Mouse (Mus musculus) naive thymus-derived CD4-positive, alpha-beta T cell, adult 2 months (primary cell): ENCODE results near the gene Pepd.
A peak's percentile ranks its signal among the peaks of the same experiment; 100 is the strongest.

Experiments used
- DNase-seq: peaks from one replicate; pipeline ENCODE4 v3.0.0-alpha.2; 2011; ENCODE audit warnings: low read depth

The Pepd gene

DNA sequence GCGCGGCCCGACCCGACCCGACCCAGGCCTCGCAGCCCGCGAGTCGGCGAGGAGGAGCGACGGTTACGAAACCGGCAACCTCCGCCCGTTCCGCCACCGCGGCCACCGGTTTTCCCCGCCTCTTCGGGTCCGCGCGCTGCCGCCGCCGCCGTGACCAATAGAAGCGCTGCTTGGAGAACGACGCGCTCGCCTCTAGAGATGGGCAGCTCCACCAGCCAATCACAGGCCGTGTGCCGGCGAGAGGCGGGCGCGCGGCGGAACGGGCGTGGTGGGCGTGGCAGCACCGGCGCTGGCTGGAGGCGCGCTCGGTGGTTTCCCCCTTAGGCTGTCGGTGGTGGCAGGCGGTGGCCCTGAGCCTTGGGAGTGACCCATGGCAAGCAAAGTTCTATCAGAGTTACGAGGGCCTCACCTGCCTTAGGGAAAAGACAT lies 144.3 kb downstream of the Pepd start, which contains the start of gene Cebpg:
Gene Cebpg (minus strand): TSS at position 138 of the 429 bp plus-strand sequence.
- DNase-seq, result peak; percentile 97

DNA sequence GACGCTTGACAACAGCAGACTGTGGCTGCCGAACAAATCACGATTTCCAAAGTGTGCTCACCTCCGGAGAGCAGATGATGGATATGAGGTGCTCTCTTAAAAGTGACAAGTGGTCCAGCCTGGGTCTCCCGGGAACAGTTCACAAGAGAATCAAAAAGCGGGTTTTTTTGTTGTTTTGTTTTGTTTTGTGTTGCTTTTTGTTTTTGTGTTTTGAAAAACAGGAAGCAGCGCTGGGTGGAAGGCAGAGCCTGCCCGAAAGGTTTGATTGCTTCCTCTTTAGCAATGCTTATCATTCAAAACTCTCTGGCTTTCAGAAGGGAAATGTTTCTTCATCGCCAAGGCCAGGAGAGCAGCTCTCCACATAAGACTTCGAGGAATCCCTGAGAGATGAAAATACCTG lies 144.8 kb downstream of the Pepd start:
- DNase-seq, result no peak

DNA sequence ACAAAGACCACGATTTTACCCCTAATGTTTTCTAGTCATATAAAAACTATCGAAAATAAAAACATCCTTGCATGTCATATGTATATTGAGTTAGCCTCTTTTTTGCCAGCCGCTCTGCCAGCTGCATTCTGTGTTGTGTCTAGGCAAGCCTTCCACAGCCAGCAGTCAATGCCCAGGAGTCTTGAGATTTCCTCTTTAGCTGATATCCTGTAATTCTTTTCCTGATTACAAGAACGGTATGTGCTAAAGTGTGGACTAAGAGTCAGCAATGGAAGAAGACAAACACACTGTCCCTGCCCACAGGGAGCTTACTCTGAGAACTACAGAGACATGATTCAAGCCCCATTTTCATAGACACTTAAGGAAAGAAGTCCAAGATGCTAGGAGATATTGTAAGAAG lies 145.4 kb downstream of the Pepd start:
- DNase-seq, result no peak

DNA sequence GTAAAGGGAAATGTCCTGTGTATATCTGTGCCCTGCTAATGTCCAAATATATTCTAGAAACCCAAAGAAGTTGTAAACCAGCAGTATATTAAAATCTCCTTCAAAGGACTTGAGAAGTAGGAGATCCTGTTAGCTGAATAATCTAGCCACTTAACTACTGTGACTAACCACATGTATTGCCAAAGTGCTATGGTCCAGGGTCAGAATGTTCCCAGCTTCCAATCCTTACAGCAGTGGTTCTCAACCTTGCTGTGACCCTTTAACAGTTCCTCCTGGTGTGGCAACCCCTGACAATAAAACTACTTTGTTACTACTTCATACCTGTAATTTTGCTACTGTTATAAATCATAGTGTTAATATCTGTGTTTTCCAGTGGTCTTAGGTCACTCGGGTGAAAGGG lies 146.2 kb downstream of the Pepd start:
- no peak for DNase-seq

DNA sequence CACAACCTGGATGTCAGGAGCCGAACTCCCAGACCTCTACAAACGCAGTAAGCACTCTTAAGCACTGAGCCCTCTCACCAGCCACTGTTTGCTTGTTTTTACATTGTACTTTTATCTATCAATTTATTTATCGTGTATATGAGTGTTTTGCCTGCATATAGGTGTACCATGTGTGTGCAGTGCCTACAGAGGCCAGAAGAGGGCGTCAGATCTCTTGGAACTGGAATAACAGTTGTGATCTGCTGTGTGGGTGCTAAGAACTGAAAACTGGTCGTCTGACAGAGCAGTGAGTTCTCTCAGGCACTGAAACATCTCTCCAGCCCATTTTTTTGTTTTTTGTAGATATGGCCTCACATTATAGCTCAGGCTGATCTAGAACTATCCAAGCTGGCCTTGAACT lies 147.3 kb downstream of the Pepd start:
- DNase-seq, result peak; percentile 27

DNA sequence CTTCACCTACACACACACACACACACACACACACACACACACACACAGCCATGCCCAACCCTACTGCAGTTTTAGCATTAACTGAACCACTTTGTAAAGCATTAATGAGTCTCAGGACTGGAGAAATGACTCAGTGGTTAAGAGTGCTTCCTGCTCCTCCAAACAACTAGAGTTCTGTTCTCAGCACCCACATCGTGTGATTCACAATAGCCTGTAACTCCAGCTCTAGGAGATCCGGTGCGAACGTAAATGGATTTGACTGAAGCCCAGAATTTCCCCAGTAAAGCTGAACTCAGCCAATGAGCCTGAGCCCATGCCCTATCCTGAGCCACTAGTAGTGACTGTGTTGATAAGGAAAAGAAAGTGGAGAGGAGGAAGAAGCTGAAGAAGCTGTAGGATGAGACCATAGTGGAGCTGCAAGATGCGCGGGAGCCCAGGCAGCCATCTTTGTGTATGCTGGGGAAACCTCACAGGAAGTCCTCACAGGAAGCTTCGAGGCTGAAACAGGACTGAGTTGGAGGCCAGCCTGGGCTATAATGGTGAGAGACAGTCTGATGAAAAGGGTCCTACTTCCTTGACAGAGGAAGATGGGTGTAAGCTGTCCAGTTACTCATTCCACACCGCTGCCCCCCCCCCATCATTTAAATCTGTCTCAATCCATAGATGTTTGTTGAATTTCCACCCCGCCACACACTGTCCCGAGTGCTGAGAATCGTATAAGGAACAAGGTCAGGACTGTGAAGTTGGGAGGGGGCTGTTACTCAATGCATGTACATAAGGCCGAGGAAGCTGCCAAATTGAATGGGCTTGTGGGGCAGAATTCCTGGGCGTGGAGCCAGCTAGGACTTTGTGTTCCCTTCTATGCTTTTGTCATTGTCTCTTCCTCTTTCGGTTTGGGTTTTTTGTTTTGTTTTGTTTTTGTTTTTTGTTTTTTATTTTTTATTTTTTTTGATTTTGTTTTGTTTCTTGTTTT lies 152.4 kb downstream of the Pepd start:
- no peak for DNase-seq

DNA sequence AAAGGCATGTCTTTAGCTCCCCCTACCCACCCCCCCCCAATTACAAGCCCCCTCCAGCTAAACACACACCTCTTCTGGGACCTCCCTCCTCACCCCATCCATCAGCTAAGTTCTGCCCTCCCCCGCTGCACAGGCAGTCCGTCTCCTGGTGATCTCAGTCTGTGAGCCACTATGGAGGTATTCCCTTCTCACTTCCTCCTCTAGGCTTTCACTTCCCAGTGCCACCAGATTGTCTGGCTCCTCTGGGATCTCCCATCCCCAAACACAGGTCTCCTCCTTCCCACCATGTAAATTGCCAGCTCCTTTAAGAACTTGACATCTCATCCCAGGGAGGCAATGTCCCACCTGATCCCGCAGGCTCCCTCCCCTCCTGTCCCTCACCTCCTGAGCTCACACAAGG lies 153.8 kb downstream of the Pepd start:
- DNase-seq, result no peak

DNA sequence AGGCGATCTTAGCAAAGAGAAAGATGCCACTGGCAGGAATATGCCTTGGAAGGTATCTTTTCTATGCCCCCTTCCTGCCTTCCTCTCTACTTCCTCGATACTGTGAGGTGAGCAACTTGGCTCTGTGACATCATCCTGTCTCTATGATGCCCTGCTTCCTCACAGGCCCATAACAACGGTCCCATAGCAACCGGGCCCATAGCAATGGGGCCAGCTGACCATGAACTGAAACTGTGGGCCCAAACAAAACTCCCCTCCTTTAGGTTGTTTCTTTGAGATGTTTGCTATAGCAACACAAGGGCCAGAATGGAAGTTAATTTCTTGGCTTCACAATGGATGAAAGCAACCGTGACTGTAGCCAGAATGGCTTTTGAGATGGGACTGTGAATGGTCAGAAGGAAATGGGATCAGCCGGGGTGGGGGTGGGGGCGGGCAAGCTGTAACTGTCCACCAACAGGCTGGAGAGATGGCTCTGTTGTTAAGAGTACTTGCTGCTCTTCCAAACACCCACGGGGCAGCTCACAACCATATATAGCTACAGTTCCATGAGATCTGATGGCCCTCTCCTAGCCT lies 154.5 kb downstream of the Pepd start:
- DNase-seq, result no peak

DNA sequence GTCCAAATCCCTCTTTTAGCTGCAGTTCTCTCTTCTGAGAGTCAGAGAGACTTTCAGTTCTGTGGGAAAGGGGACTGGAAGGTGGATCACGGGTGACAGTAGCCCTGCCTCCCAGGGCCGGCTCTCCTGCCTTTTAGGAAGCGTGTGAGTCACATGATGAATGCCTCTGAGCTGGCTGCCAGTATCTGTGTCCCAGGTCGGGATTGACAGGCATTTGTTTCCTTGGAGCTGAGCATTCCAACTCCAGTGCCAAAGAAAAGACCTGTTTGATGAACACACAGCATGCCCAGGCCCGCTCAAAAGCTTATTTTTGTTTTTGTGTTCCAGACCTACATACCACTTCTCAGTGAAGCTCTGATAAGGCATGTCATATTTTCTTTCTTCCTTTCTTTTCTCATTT lies 164.5 kb downstream of the Pepd start:
- DNase-seq, result no peak

DNA sequence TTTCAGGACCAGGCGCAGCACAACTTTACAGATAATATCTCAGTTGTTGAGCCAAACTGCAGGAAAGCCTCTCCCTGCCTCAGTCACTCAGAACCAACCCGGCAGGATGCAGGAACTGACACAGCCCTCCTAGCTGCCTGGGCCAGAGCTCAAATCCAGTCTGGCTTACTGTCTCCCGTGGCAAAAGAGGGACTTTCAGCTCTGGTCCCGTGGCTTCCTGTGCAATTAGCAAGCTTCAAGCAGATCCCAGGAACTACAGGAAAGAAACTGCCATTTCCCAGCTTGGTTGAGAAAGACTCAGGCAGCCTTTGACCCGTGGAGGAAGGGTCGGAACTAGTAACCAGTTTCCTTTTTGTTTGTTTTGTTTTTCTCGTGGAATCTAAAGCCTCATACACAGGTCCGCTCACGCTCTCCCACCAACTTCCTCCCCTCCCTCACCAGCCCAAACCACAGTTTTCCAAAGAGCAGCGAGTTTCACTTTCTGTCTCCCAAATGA lies 168.7 kb downstream of the Pepd start:
- peak; percentile 9 for DNase-seq

DNA sequence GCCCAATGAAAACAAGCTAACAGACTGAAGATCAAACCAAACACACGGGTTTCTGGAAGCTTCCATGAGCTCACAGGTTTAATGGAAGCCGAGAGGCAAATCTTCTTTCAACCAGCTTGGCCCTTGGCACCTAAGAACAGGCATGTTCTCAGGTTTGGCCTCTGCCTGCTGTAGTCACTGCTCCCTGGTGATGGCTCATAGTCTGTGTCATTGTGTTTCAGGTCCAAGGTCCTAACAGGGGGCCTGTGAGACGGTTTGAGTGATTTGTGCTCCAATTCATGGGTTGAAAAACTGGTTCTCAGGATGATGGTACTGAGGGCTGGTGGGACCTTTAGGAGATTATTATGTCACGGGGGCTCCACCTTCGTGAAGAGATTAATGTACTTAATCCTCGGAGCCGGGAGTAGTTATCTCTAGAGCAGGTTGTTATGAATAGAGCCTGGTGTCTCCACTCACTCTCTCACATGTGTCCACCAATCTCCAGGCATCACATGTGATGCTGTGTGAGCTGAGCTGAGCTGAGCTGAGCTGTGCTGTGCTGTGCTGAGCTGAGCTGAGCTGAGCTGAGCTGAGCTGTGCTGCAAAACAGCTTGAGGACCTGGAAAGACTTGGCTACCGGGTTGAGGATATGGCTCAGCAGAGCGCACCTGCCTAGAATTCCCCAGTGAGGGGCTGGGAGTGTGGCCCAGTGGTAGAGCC lies 169.4 kb downstream of the Pepd start:
- no peak for DNase-seq

DNA sequence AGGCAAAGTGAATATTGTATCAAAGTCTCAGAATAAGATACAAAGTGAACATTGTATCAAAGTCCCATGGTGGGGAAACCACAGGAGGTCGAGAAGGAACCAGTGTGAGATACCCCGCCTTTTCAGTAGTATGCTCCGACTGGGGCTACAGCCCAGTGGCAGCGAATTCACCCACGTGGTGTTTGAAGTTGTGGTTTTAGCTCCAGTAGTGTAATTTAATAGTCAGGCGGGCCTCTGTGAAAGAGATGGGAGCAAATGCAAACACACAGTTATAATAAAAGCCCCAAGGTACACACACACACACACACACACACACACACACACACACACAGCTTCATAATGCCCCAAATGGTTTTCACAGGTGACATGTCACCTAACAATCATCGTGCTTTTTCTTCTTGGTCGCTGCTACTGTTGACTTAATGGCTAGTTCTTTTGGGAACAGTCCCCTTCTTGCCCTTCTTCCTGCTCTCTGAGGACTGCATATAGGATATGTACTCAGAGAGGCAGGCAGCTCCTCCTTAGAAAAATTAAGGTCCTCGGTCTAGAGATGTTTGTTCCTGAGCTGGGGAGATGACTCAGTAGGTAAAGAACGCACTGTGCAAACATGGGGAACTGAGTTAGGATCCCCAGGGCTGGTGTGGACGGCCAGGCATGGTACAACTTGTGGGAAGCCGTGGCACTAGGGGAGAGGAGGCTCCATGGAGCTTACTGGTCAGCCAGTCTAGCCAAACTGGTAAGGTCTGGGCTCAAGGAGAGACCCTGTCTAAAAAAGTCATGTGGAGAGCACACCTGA lies 172.6 kb downstream of the Pepd start:
- DNase-seq, result no peak

DNA sequence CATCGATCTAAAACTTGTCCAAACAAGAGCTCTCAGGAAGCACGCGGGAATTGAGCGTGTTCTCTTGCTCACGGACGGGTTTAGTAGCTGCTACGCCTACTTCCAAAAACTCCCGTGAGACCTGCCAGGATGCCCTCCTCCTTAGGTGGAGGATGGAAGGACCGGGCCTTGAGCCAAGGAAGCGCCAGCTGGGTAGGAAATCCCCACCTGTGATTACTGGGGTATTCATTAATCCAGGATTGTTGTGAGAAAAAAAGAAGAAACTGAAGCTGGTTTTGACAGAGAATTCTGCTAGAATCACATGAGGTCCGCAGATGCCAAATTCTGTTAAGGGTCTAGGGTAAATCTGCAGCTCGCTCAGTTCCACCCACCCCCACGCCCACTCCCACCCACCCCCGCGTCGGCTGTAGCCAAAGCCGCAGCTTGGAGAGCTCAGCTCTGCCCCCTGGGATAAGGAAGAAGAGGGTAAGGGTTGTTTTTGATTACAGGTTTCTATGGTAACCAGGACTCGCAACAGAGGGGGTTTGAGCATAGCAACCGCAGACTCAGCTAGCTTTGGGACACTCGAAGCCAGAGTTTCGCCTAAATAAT lies 174.2 kb downstream of the Pepd start:
- DNase-seq, result peak; percentile 4

DNA sequence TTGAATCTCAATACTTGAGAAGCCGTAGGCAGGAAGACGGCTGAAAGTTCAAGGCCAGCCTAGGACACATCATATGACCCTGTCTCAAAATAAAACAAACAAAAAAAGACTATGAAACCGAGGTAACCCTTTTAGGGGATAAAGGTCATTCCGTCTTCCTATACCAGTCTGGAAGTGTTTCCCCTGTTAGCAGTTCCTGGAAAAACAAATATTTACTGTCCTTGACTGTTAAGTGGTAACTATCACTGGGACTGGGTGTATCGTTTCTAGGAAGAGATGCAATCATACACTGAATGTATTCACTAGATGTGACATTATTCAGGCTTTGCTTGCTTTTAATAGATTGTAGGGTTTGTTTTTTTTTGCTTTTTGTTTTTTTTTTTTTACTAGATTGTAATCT lies 178.4 kb downstream of the Pepd start:
- DNase-seq, result no peak
